Mouse (Mus musculus) E14TG2a.4 (cell line): ENCODE data around the gene Higd1b.

Experiments
- CTCF ChIP-seq: conservative IDR thresholded peaks from 2 replicates; pipeline ENCODE4 v1.5.1; 2014; ENCODE audit warnings: low read length
- NANOG ChIP-seq: IDR thresholded peaks from 2 replicates; pipeline ENCODE4 v1.6.1; 2014; ENCODE audit warnings: borderline replicate concordance, low read length, mixed read lengths
- POU5F1 ChIP-seq: IDR thresholded peaks from 2 replicates; pipeline ENCODE4 v1.6.1; 2014; ENCODE audit warnings: low read length, borderline replicate concordance

DNA sequence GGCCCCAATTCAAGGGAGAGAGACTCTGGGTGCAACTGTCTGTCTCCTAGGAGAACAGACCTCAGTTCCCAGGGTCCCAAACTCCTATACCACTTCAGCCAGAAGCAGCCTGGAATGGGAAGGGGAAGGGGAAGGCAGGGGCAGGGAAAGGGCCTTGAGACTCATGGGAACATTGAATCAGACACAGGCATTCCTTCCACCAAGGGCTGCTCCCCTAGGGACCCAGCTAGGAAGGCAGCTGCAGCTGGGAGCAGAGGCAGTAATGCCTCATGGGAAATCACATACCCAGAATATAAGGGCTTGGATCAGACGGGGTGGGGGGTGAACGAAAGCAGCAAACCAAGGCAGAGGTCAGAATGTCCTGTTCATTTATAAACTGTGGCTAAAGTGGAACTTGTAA, 2.5 kb downstream of the Higd1b start:
- TF ChIP-seq POU5F1 = no peak
- no peak for TF ChIP-seq CTCF
- TF ChIP-seq NANOG = no peak
